Mouse (Mus musculus): ENCODE measurements around the gene St6galnac3.

Gene St6galnac3

DNA sequence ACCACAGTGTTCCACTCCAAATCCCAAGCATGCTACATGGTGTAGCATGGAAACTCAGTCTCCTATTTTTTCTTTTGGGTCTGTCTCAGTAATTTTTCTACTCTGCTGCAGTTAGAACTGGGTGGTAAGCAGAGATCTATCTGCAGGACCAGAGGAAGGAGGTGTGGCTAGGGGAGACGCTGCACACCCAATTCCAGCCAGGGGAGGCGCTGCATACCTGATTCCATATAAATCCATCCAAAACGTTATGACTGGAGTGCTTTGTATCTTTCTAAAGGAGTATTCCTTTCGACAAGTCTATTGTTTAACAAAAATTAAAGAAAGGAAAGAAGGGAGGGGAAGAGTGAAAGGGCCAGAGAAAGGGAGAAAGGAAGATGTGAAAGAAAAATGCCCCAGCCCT is 476.9 kb downstream of the St6galnac3 start:
- DNase-seq (ENCODE audit: extremely low read depth, low read depth, low spot score), result no peak

DNA sequence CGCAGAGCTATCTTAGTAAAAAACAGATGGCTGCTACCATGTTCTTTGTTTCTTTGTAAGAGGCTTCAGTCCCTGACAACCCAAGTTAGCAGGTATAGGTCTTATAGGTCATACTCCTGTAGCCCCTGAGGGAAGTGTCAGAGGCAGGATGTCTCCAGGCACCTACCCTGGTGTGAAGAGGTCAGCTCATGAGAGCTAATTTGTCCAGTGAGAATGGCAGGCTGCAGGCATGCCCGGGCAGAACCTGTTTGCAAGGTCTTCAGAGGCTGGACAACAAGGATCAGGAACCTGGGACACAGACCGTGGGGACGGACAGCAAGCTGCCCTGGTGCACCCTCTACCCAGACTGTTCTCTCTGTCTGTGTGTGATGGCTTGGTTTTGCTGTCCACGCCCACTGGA is 482.4 kb downstream of the St6galnac3 start:
- no peak for DNase-seq (ENCODE audit: extremely low read depth, low read depth, low spot score)

DNA sequence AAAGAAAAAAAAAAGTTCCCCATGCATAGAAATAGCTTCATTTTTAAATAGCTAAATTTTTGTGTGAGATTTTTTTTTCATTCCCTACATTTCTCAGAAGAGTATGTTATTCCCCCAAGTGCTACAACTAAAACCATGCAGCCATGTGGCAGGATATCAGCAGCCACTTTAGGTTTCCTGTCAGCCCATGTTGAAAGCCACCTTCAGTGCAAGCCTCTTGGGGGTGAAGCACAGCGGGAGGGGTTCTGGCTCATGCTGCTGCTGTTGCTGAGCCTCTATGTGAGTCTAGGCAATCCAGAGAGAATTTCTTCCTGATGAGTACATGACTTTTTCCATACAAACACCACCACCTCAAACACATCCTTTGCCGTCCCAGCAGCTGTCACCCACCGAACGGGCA is 483.8 kb downstream of the St6galnac3 start:
- no peak for DNase-seq (ENCODE audit: extremely low read depth, low read depth, low spot score)

- DNase-seq (ENCODE audit: extremely low read depth, low read depth, low spot score), result no peak
Measured at GRCm38 (mm10) chr3:153240366-153240765, 484.6 kb downstream of the St6galnac3 start.

DNA sequence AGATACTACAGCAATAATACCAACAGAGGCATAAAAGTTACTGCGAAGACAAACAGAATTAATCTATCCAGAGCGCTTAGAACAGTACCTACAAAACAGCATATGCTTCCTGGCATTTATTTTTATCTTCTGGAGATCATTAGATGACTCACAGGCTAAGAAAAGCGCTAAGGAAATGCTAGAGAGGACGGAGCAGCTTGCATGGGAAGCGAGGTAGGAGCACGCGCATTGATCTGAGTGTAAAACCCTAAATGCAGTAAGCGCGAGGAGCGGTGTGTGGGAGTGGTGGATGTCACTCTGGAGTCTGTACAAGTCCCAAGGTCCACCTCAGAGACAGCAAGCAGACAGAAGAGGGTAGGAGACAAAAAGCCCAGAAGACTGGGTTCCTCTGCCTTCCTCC is 486.6 kb downstream of the St6galnac3 start:
- no peak for DNase-seq (ENCODE audit: extremely low read depth, low read depth, low spot score)

- DNase-seq (ENCODE audit: extremely low read depth, low read depth, low spot score), result no peak
Measured at GRCm38 (mm10) chr3:153236262-153236661, 488.7 kb downstream of the St6galnac3 start.

DNA sequence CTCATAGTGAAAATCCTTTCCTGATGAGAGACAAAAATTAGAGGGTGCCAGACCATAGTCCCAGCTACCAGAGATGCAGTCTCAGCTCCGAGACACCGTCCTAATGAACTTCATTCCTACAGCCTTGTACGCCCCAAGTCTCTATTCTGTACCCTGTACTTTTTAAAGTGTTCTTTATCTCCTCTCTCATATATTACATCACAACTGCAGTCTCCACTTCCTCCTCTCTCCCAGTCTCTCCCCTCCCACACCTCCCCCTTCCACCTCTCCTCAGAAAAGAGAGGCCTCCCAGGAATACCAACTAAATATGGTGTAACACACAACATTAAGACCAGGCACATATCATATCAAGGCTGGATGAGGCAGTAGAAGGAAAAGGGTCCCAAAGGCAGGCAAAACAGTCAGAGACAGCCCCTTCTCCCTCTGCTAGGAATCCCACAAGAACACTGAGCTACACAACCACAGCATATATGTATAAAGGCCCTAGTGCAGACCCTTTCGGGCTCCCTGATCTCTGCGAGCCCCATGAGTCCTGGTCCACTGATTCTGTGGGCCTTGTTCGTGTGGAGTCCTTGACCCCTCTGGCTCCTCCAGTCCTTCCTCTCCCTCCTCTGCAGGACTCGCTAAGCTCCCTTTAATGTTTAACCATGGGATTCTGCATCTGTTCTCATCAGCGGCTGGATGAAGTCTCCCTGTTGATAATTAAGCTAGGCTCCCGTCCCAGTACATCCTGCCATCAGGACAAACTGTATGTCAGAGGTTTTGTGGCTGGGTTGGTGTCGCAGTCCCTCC is 502.2 kb downstream of the St6galnac3 start:
- DNase-seq (ENCODE audit: extremely low read depth, low read depth, low spot score), result no peak

GRCm38 (mm10) chr3:153219391-153219790 is 505.6 kb downstream of the St6galnac3 start:
- no peak for DNase-seq (ENCODE audit: extremely low read depth, low read depth, low spot score)

- no peak for DNase-seq (ENCODE audit: extremely low read depth, low read depth, low spot score)
Measured at GRCm38 (mm10) chr3:153208186-153208585, 516.8 kb downstream of the St6galnac3 start.

DNA sequence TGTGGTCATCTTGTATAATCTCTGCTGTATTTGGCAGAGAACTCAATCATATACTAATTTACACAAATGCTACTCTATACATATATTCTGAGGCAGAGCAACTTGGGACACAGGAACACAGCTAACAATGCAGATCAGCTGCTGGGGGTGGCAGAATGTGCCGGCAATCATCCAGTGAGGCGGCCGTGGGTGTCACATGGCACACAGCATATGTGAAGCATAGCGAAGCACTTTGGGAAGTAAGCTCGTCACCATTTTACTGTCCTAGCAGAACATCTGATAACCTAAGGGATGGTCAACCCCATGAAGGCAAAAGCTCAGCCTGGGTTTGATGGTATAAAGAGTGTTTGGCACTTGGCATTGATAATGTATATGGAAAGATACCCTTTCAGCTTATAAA is 520.9 kb downstream of the St6galnac3 start:
- no peak for DNase-seq (ENCODE audit: extremely low read depth, low read depth, low spot score)

DNA sequence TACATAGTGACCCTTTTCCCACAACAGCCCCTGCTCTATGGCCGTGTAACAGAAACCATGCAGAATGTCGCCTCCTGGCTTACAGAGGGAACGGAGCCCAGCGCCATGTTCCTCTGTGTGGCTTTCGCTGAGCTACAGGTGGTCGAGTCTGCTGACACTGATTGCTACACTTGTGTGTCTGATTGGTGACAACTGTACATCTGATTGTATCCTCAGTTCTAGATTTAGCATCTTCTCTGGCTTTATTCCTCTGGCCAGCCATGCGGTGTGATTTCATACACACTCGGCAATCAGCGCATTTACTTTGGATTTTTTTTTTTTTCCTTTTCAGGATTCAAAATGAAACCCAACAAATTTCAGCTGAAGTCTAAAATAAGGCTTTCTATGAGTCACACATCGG is 523.1 kb downstream of the St6galnac3 start:
- no peak for DNase-seq (ENCODE audit: extremely low read depth, low read depth, low spot score)

DNA sequence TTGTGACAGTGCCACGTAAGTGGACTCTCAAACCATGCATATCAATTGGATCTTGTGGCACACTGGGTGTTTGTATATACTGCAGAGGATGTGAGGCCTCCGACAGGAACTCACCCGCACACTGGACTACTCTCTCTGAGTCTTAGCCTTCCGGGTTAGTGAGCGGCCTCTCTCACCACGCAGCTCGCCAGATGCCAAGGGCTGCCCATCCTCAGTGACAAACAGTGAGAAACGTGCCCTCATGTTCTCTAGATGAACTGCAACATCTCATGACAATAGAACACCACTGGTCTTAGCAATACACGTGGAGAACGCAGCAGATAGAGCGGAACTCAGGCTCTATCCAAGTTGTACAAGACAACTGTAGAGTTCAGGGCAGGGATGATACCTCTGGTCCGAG is 524.2 kb downstream of the St6galnac3 start:
- no peak for DNase-seq (ENCODE audit: extremely low read depth, low read depth, low spot score)

DNA sequence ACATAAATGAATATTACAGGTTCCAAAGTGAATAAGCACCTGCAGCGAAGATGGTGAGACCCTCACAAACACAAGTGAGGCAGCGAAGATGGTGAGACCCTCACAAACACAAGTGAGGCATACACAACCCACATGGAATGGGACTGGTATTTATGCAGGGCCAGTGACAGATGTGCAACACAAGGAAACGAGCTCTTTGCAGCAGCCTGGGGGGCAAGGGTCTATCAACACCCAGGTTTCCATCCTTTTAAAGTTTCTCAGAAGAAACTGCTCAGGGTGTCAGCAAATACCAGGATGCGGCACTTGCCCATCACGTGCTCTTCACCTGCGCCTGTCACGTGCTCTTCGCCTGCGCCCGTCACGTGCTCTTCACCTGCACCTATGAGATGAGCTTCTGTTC is 524.9 kb downstream of the St6galnac3 start:
- no peak for DNase-seq (ENCODE audit: extremely low read depth, low read depth, low spot score)

DNA sequence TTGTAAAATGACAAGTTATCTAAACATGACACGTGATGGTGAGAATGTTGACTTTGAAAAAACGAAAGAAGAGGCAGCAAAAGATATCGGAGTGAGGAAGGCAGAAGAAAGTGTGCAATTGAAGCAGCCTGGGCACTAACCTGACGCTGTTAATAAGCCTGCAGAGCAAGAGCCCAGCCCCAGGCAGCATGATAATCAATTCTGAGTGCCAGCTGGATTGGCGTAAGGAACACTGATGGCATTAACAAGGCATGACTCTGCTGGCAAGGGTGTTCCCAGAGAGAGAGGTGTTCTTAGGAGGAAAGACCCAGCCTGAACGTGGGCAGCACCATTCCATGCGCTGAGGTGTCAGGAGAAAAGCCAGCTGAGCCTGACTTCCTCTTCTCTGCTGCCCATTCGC is 525.7 kb downstream of the St6galnac3 start:
- no peak for DNase-seq (ENCODE audit: extremely low read depth, low read depth, low spot score)

DNA sequence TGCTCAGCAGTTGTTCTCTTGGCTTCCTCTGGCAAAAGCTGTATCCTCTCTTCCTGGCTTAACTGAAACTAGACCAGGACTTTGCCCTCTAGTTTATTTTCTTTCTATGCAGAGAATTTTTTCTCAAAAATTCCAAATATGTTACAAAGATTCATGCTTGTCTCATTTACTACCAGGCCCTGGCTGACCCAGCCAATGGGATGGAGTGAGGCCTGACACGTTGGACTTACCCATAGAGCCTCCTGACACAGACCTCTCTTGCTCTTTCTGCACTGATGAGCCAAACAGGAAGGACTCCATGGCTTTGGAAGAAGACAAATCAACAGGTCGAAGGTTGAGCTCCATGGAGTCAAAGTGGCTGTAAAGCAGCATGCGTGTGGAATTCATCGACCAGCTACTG is 526.5 kb downstream of the St6galnac3 start:
- no peak for DNase-seq (ENCODE audit: extremely low read depth, low read depth, low spot score)

- no peak for DNase-seq (ENCODE audit: extremely low read depth, low read depth, low spot score)
Measured at GRCm38 (mm10) chr3:153193025-153193424, 531.9 kb downstream of the St6galnac3 start.

DNA sequence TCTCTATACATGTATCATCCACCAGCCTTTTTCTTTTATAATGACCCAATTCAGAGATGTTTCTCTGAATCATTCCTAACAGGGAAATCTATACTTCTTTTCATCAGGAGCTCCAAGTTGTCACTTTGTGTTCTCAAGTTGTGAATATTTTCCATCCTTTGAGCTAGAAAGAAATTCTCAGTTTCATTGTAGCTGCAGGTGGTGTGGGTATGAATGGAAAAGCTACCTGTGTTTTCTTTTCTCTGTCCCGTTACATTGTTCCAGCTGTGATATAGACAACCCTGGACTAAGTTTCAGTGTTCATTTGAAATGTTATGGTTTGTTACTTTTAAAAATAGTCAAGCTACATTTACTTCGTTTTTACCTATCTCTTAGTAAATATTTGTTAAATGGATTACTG is 534.2 kb downstream of the St6galnac3 start:
- DNase-seq (ENCODE audit: extremely low read depth, low read depth, low spot score), result no peak

- no peak for DNase-seq (ENCODE audit: extremely low read depth, low read depth, low spot score)
Measured at GRCm38 (mm10) chr3:153189685-153190467, 535.1 kb downstream of the St6galnac3 start.

DNA sequence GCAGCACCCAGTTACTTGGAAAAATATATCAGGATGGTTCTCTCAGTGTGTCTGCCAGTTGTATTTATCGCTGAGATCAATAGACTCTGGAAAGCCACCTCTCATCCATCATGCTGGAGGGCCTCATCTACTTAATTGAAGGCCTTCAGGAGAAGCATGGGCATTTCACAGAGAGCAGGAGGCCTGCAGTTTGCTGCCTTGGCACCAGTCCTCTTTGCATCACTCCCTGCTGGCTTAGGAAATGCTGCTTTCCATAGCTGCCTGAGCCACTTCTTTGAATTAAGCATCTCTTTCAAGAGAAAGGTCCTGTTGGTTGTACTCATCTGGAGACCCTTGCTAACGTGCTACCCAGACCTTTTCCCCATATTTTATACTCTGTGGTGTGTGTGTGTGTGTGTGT is 536.8 kb downstream of the St6galnac3 start:
- DNase-seq (ENCODE audit: extremely low read depth, low read depth, low spot score), result no peak

DNA sequence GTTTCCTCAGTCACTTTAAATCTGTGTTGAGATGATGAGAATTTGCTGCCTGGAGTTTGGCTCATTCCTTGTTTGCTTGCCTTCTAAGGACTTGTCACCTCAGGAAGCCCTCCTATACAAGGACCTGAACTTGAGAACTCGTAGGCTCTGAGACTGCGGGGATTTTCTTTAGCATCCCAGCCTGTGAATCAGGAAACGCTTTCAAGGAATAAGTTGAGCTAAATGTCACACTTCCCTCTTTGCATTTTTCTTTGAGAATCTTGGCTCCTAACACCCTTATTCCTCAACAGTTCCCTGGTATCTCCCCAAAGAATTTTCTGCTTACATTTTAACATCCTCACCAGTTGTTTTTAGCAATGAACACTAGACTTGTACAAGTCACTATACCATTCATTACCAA is 539.9 kb downstream of the St6galnac3 start:
- no peak for DNase-seq (ENCODE audit: extremely low read depth, low read depth, low spot score)

DNA sequence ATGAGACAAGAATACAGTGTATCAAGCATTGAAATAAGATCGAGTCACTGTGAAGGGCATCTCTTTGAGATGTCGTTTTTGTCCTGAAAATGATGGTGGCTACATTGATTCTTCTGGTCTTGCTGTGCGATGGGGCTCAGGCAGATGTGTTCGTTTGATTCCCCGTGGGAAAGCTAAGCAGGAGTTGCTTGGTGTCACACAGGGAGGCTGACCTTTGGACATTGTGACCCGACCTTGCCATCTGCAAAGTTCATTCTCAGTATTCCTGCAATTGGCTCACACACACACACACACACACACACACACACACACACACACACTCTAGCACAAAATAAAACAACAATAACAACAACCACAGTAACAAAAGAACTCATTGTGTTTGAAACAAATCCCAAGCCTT is 543.7 kb downstream of the St6galnac3 start:
- DNase-seq (ENCODE audit: extremely low read depth, low read depth, low spot score), result no peak

GRCm38 (mm10) chr3:153176749-153177148 is 548.2 kb downstream of the St6galnac3 start:
- DNase-seq (ENCODE audit: extremely low read depth, low read depth, low spot score), result no peak
